Mouse (Mus musculus) liver, embryonic 14.5 days (tissue): Measurements from ENCODE around the gene Aurkaip1. TPM values are rescaled to one million over a fixed set of nuclear protein-coding genes. Genes with fewer than 3 reads are reported as not detected.

ENCODE experiments used
- ATAC-seq: fragments of 200-750 bp; cut with Nextera tagmentation; 2 replicates; pipeline ENCODE4 v1.8.0; 2017; ENCODE audit warnings: moderate number of reproducible peaks, mild to moderate bottlenecking, moderate library complexity; ENCODE audit not compliant: insufficient read depth
- DNase-seq, 3 experiments: peaks; one replicate each; pipeline ENCODE4 v3.0.0-alpha.2; 2012 to 2013; ENCODE audit warnings: low read depth in 3 of 3, low spot score in 3 of 3
- H3K27ac ChIP-seq: fragments of 300-500 bp; sonication (generic); 2 replicates; pipeline ENCODE4 v1.5.1; 2014; ENCODE audit warnings: moderate library complexity, mild to moderate bottlenecking, control low read depth, inconsistent platforms
- H3K27me3 ChIP-seq: fragments of 300-500 bp; sonication (generic); 2 replicates; pipeline ENCODE4 v1.6.1; 2014; ENCODE audit warnings: mild to moderate bottlenecking, low read length, moderate library complexity; ENCODE audit not compliant: control insufficient read depth, insufficient read depth
- H3K36me3 ChIP-seq: fragments of 300-500 bp; sonication (generic); replicated peaks from 2 replicates; pipeline ENCODE4 v1.6.1; 2014; ENCODE audit warnings: low read depth; ENCODE audit not compliant: control insufficient read depth, insufficient read depth
- H3K4me1 ChIP-seq, 2 experiments: fragments of 200-500 bp in 1 of 2; fragments of 300-500 bp in 1 of 2; sonication (generic) in 1 of 2; replicated peaks; 2 replicates each; pipeline ENCODE4 v1.6.1; 2012 to 2014; ENCODE audit warnings: antibody characterized with exemption in 1 of 2, inconsistent platforms in 1 of 2, low read length in 1 of 2; ENCODE audit not compliant: control insufficient read depth in 2 of 2, insufficient read depth in 2 of 2
- H3K4me2 ChIP-seq: fragments of 300-500 bp; sonication (generic); 2 replicates; pipeline ENCODE4 v1.6.1; 2014; ENCODE audit warnings: low read depth, mild to moderate bottlenecking, control low read depth, moderate library complexity
- H3K4me3 ChIP-seq, 2 experiments: fragments of 200-500 bp in 1 of 2; fragments of 300-500 bp in 1 of 2; sonication (generic) in 1 of 2; 2 replicates each; pipeline ENCODE4 v1.5.1; 2012 to 2014; ENCODE audit warnings: low read depth in 2 of 2, low read length in 2 of 2, mild to moderate bottlenecking in 2 of 2, control low read depth in 1 of 2, inconsistent platforms in 1 of 2, moderate library complexity in 1 of 2; ENCODE audit not compliant: insufficient read depth in 1 of 2
- H3K9ac ChIP-seq: fragments of 300-500 bp; sonication (generic); replicated peaks from 2 replicates; pipeline ENCODE4 v1.6.1; 2014; ENCODE audit warnings: mild to moderate bottlenecking, control low read depth, moderate library complexity
- H3K9me3 ChIP-seq: fragments of 300-500 bp; sonication (generic); 2 replicates; pipeline ENCODE4 v1.6.1; 2016; ENCODE audit warnings: low read length, mixed read lengths; ENCODE audit not compliant: control insufficient read depth
- CTCF ChIP-seq: IDR thresholded peaks from 2 replicates; pipeline ENCODE4 v1.5.1; 2016; ENCODE audit warnings: antibody characterized with exemption, low read depth, control low read depth
- EP300 ChIP-seq: IDR thresholded peaks from 2 replicates; pipeline ENCODE4 v1.6.1; 2016; ENCODE audit warnings: antibody characterized with exemption, low read depth
- WGBS: fragments of 180-500 bp; shearing (Covaris S2); extraction: QIAGEN DNeasy Blood & Tissue Kit; methylation state at CpG from one replicate; pipeline ENCODE4 v1.1.7; 2014; ENCODE audit not compliant: insufficient replicate concordance; 5-methylcytosine and 5-hydroxymethylcytosine counted together
- polyA plus RNA-seq, 2 experiments: library from polyadenylated mRNA; depleted of rRNA in 1 of 2; stranded (reverse) in 1 of 2; unstranded in 1 of 2; fragments of >200 nt; fragmentation: Nextera tagmentation in 1 of 2; extraction: Ambion mirVana in 1 of 2; gene quantifications; 2 replicates each; pipeline versions ENCODE4 v1.2.1 to v1.2.3; 2012 to 2014

Gene Aurkaip1
- polyA plus RNA-seq, 2 experiments: 77.0 to 120 TPM

- no peak overlapping the region for H3K27ac ChIP-seq
- ATAC-seq: no peak
- TF ChIP-seq EP300 (no peak), CTCF (no peak)
- H3K36me3 ChIP-seq: no peaks in the 10 kb centered on the region; the same call in 1 of the 2 replicates
- WGBS: 74% methylated on average over 3 of the region's 3 CpGs
- peak overlapping the region; percentile 99; the same call in 1 of the 2 replicates for H3K4me2 ChIP-seq
- H3K9me3 ChIP-seq: no peaks in the 10 kb centered on the region
- H3K27me3 ChIP-seq: no peaks in the 10 kb centered on the region
- no peak overlapping the region for H3K4me3 ChIP-seq
- H3K4me1 ChIP-seq: peaks cover 11 to 12% of the 10 kb centered on the region in 2 experiments; a peak in 3 of 4 replicates
- no peak overlapping the region for H3K9ac ChIP-seq
- no peak for DNase-seq
Measured at GRCm38 (mm10) chr4:155849792-155850451, 18.9 kb downstream of the Aurkaip1 start.

- WGBS: 74% methylated on average over 3 of the region's 3 CpGs
- Histone ChIP-seq H3K4me2 (no peak overlapping the region), H3K36me3 (peaks cover 6% of the 10 kb centered on the region), H3K27ac (no peak overlapping the region), H3K9me3 (no peaks in the 10 kb centered on the region), H3K4me1 (peaks cover 11 to 12% of the 10 kb centered on the region in 2 experiments; a peak in 3 of 4 replicates), H3K9ac (no peak overlapping the region), H3K27me3 (no peaks in the 10 kb centered on the region), H3K4me3 (no peak overlapping the region)
- no peak for DNase-seq
- ATAC-seq: no peak
- TF ChIP-seq CTCF: no peak
- no peak for TF ChIP-seq EP300
Measured at GRCm38 (mm10) chr4:155851368-155851767, 20.3 kb downstream of the Aurkaip1 start.

DNA sequence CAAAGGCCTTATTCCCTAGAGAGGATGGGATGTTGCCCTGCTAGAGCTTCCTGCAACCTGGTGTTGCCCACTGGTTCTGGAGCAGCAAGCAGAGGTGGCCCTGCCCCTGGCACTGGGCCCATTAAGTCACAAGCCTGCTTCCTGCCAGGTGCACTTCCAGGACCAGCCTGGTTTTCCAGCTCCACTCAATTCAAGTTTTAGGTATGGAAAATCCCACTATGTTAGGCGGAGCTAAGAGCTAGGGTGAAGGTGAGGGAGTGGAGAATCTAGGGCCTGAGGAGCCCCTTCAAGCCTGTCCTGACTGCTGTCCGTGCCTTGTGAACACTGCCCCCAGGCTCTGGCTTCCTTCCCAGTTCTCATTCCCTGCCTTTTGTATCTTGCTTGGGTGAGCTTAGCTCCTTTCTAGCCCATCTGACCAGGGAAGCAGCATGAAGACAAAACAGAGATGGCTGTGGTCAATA is 20.9 kb downstream of the Aurkaip1 start:
- no peak overlapping the region for H3K4me2 ChIP-seq
- no peak overlapping the region for H3K27ac ChIP-seq
- no peak overlapping the region for H3K4me3 ChIP-seq
- peaks cover 6% of the 10 kb centered on the region for H3K36me3 ChIP-seq
- no peaks in the 10 kb centered on the region for H3K9me3 ChIP-seq
- peaks cover 8 to 12% of the 10 kb centered on the region in 2 experiments; a peak in 3 of 4 replicates for H3K4me1 ChIP-seq
- WGBS: 81% methylated on average over 2 of the region's 2 CpGs
- ATAC-seq: no peak
- no peak overlapping the region for H3K9ac ChIP-seq
- H3K27me3 ChIP-seq: no peaks in the 10 kb centered on the region
- DNase-seq: no peak
- TF ChIP-seq EP300: no peak
- no peak for TF ChIP-seq CTCF

DNA sequence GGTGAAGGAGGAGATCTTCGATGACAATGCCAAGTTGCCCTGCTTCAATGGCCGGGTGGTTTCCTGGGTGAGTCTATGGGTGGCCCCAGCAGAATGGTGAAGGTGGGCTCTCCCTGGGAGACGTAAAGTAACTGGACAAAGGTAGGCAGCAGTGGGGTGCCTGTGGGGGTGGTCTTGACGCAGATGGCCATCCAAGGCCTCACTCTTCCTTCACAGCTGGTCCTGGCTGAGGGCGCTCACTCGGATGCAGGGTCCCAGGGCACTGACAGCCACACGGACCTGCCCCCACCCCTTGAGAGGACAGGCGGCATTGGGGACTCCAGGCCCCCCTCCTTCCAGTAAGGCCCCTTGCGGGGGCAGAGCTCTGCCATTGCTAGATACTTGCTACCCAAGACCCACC is 22.3 kb downstream of the Aurkaip1 start:
- 81% methylated on average over 9 of the region's 9 CpGs for WGBS
- H3K36me3 ChIP-seq: peaks cover 6% of the 10 kb centered on the region
- peaks cover 5 to 11% of the 10 kb centered on the region in 2 experiments; a peak in 2 of 4 replicates for H3K4me1 ChIP-seq
- no peak overlapping the region for H3K9ac ChIP-seq
- DNase-seq (no peak), ATAC-seq (no peak)
- no peak overlapping the region for H3K4me2 ChIP-seq
- TF ChIP-seq EP300 (no peak), CTCF (no peak)
- no peak overlapping the region for H3K27ac ChIP-seq
- no peak overlapping the region for H3K4me3 ChIP-seq
- H3K9me3 ChIP-seq: no peaks in the 10 kb centered on the region
- H3K27me3 ChIP-seq: no peaks in the 10 kb centered on the region

DNA sequence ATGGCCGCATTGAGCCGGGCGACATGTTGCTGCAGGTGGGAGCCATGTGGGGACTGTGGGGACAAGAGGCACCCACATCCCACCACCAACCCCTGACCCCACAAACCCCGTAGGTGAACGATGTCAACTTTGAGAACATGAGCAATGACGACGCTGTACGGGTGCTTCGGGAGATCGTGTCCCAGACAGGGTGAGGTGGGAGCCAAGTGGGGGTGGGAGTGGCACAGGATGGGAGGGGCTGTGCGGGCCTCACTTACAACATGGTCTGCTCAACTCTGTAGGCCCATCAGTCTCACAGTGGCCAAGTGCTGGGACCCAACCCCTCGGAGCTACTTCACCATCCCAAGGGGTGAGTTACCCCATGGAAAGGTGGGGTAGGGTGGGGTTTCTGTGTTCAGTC is 23.9 kb downstream of the Aurkaip1 start:
- WGBS: 90% methylated on average over 12 of the region's 12 CpGs
- Histone ChIP-seq H3K9ac (no peak overlapping the region), H3K9me3 (no peaks in the 10 kb centered on the region), H3K4me3 (no peak overlapping the region), H3K27me3 (no peaks in the 10 kb centered on the region), H3K4me2 (no peak overlapping the region), H3K36me3 (peaks cover 6% of the 10 kb centered on the region), H3K4me1 (0 out of 4 replicates have a peak, but pooled peaks cover 0 to 3% of the 10 kb centered on the region in 2 experiments), H3K27ac (no peak overlapping the region)
- DNase-seq (no peak), ATAC-seq (no peak)
- TF ChIP-seq CTCF: no peak
- TF ChIP-seq EP300: no peak
